Mouse (Mus musculus) stomach, postnatal 0 days (tissue): ENCODE measurements around the gene Gm20532.

ENCODE experiments used
- CTCF ChIP-seq: IDR thresholded peaks from 2 replicates; pipeline ENCODE4 v1.5.1; 2016; ENCODE audit warnings: antibody characterized with exemption, low read depth, mild to moderate bottlenecking, moderate library complexity
- EP300 ChIP-seq: optimal IDR thresholded peaks from 2 replicates; pipeline ENCODE3; 2016; ENCODE audit warnings: antibody characterized with exemption

DNA sequence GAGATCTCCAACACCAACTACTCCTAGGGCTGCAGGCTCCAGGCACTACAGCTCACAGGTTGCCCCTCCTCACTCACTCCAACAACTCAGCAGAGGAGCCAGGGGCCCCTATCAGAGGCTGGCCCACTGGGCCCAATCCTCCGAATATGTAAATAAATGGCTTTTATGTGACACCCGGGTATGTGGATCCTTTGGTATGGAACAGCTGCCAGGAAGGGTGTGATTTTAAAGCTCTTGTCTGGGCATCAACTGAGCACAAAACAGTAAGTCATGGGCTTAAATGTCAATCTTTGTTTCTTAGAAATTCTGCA lies 49.8 kb downstream of the Gm20532 start:
- no peak for TF ChIP-seq CTCF
- TF ChIP-seq EP300, result no peak
